Mouse (Mus musculus): Measurements from ENCODE around the gene Satb1.

GRCm38 (mm10) chr17:51760997-51761655 lies 72.0 kb downstream of the Satb1 start:
- TF ChIP-seq CTCF (IDR thresholded peaks at IDR 0.05) (no peak), EP300 (IDR thresholded peaks at IDR 0.05) (no peak)

Data from lung, postnatal 0 days (tissue).